Mouse (Mus musculus): ENCODE data around the gene Tgfa.

GRCm38 (mm10) chr6:86266786-86267185, 71.8 kb downstream of the Tgfa start:
- TF ChIP-seq POLR2A (IDR thresholded peaks at IDR 0.05; ENCODE audit: borderline replicate concordance, extremely low read depth, insufficient read depth, insufficient read length, poor library complexity, severe bottlenecking) (no peak), CTCF (IDR thresholded peaks at IDR 0.05; ENCODE audit: borderline replicate concordance, extremely low read depth, insufficient read depth, insufficient read length) (no peak)
